Mouse (Mus musculus) c-Kit-positive CD71-positive TER-119-positive erythroid progenitor cells, embryonic 14.5 days (primary cell): Measurements from ENCODE around the gene Park7.

Experiments
- DNase-seq: peaks from one replicate; pipeline ENCODE4 v3.0.0-alpha.2; 2013; ENCODE audit warnings: low spot score

Park7 gene

GRCm38 (mm10) chr4:150910164-150910951 is 3.9 kb downstream of the Park7 start:
- no peak for DNase-seq

- peak; percentile 97 for DNase-seq
Measured at GRCm38 (mm10) chr4:150909451-150910156, 4.6 kb downstream of the Park7 start.

GRCm38 (mm10) chr4:150908512-150908911 is 5.7 kb downstream of the Park7 start:
- DNase-seq = peak; percentile 37

GRCm38 (mm10) chr4:150907099-150907498 is 7.1 kb downstream of the Park7 start:
- DNase-seq = no peak

DNA sequence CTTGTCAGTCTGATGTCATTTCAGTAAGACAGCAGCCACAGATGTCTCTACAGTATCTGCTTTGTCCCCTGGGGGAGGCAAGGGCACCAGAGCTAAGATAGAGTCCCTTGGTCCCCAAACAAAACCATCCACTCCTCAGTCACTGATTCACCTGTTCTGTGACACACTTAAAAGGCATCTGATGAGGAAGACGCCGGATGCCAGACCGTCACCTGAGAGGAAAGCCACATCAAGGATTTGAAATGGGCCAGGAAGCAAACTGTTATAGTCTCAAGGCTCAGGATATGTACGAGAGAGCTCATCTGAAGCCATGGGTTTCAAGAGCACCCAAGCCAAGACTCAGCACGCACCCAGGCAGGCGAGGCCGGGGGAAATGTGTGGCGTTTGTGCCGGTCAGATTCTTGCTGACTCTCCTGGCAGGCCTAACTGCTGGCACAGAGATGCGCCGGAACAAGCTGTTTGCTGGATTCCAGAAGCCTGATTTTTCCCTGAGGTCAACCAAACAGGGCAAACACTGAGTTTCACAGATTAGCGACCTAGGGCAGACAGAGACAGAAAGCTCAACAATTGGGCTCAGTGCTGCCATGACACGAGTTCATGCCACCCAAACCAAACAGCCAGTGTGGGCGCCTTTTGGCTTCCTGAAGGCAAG is 11.0 kb downstream of the Park7 start:
- no peak for DNase-seq

DNA sequence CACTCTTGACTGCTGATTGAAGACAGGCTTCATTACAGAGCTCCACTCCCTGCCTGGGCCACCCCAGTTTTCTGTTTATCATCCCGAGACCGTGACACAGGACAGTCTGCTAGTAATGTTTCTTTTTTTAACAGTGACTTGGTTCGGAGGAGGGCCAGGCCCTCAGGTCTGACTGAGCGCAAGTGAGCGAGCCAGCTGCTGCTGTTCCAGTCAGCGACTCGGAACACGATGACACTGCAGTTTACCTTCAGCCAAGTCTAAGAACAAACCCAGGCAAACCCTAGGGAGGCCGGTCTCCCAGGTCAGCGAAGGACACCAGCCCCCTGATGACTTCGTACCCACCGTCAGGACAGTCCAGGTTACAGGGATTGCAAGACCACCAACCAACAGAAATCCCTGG is 12.2 kb downstream of the Park7 start:
- no peak for DNase-seq

DNA sequence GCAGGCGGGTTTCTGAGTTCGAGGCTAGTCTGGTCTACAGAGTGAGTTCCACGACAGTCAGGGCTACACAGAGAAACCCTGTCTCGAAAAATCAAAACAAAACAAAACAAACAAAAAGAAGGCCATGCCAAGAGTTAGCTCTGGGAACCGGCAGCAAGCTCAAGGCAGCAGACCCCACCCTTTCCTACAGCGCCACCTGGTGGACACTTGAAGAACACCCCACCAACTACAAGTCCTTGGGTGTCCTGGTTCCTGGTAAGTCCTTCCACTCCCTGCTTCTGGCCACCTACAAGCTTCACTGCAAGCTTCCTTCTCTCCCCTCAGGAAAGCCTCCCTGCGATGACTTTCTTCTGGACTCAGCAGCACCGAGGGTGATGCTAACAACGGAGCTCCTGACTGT is 12.6 kb downstream of the Park7 start:
- peak; percentile 71 for DNase-seq

GRCm38 (mm10) chr4:150900486-150900885 is 13.8 kb downstream of the Park7 start:
- DNase-seq = no peak

DNA sequence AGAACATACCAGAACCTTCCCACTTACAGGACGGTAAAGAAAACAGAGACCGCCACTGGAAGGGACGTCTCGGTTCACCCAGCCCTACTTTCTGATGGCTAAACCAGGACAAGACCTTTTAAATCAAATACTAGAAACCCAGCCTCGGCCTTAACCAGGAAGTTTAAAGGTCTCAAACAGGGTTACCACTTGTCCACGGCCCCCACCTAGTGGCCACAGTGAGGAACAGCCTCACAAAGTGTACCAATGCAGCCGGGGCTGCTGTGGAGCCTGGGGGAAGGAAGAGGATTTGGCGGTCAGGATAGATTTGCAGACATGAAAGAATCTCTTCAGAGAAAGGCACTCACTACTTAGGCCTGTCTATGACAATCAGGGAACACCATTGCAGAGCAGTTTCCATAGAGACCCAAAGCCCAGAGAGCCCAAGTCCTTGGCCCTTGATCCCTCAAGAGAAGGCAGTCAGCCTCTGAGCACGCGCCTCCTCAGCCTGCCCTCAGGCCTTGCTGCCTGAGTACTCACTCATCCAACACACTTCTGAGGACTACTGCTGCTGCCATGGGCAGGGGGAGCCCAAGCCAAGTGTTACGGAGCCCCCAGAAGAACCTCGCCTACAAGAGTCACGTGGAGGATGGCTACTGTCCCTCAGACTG is 15.4 kb downstream of the Park7 start:
- peak; percentile 53 for DNase-seq

GRCm38 (mm10) chr4:150896896-150897624 is 17.2 kb downstream of the Park7 start:
- no peak for DNase-seq

DNA sequence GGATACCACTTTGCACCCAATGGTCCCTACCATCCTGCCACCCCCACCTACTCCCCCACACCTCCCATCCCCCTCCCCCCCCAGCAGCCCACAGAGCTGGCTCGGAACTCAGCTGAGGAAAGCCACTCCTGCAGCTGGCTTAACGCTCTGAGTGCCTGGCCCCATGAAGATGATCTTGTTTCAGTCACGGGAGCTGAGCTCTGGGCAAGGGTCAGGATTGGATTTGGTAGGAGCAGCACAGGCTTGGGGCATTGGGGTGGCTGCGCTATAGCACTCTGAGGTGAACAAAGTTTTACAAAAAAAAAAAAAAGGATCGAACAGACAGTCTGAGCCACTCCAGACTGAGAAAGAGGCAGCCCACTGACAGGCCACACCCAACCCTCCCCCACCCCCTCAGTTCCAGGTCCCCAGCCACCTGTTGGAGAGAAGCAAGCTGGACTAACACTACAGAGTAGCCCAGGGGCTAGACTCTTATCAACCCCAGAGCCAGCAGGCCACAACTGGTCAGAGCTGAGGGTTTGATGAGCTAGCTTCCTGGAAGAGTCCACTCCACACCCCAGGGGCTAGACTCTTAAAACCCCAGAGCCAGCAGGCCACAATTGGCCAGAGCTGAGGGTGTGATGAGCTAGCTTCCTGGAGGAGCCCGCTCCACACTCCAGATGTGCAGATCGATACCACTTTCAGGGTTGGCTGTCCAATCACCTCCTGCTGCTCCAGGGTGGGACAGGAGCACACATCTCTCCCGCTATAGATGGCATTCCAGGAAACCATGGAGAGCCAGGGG is 19.3 kb downstream of the Park7 start:
- no peak for DNase-seq

- DNase-seq = no peak
Measured at GRCm38 (mm10) chr4:150891308-150891707, 22.9 kb downstream of the Park7 start.

- DNase-seq = no peak
Measured at GRCm38 (mm10) chr4:150889955-150890315, 24.3 kb downstream of the Park7 start.

- no peak for DNase-seq
Measured at GRCm38 (mm10) chr4:150889273-150889954, 24.8 kb downstream of the Park7 start.

DNA sequence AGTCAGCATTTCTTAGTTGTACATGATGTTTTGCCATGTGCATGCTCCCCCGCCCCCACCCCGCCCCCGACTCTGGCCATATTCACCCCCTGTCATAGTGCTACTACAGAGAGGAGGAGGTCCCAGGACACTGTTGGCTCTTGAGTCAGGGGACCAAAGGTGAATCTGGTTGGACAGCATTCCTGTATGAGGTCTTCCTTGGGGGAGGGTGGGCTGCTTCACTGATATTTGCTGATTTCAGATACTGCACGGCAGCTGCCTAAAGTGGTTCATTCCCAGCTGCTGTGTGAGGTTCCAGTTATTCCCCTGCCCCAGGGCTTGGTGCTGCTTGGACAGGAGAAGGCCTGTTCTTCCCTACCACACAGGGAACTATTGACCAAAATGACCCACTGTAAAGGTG is 25.7 kb downstream of the Park7 start:
- DNase-seq = no peak

- DNase-seq = no peak
Measured at GRCm38 (mm10) chr4:150887903-150888302, 26.3 kb downstream of the Park7 start.

- no peak for DNase-seq
Measured at GRCm38 (mm10) chr4:150882632-150883031, 31.6 kb downstream of the Park7 start.

GRCm38 (mm10) chr4:150880364-150880763 is 33.9 kb downstream of the Park7 start:
- DNase-seq = no peak

- DNase-seq = no peak
Measured at GRCm38 (mm10) chr4:150879631-150880030, 34.6 kb downstream of the Park7 start.

GRCm38 (mm10) chr4:150875393-150875792 is 38.8 kb downstream of the Park7 start:
- DNase-seq = no peak
